Mouse (Mus musculus): Measurements from ENCODE around the gene Thoc2. TPM values are rescaled to one million over a fixed set of nuclear protein-coding genes. Genes with fewer than 3 reads are reported as not detected.

Gene Thoc2
- polyA plus RNA-seq, 1 experiment from 2014 or later = 110 TPM

DNA sequence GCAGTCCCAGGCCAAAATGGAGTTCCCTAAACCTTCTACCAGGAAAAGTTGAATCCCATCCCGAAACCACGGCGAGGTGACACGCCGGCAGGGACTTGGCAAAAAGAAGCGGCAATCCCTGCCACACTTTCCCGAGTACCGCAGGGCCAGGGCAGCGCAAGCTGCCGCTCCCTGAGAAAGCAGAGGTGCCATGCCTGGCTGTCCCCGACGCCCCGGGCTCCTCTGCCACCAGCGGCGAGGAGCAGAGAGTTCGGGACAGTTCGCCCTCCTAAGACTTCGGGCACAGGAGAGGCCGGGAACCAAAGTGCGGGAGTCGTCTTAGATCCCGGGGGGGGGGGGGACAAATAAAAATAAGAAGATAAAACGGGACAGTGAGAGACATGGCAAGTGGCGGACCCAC, 9.5 kb downstream of the Thoc2 start:
- 22% methylated on average over 24 of the region's 24 CpGs for WGBS
- peak overlapping the region; percentile 66 for H3K4me3 ChIP-seq (ENCODE audit: low read length)
- peak overlapping the region; percentile 76 for H3K9ac ChIP-seq (ENCODE audit: low read depth, low read length)
- H3K36me3 ChIP-seq (ENCODE audit: control insufficient read depth, insufficient read depth, low read length) = no peaks in the 10 kb centered on the region
- peak overlapping the region; percentile 48 for H3K4me2 ChIP-seq (replicated peaks; ENCODE audit: low read depth, low read length)
- no peaks in the 10 kb centered on the region for H3K9me3 ChIP-seq (ENCODE audit: control insufficient read depth, low read length)
- H3K4me1 ChIP-seq (ENCODE audit: control insufficient read depth, insufficient read depth, low read length) = no peaks in the 10 kb centered on the region
- peak overlapping the region; percentile 90 for H3K27ac ChIP-seq (ENCODE audit: low read depth, low read length)
- no peaks in the 10 kb centered on the region for H3K27me3 ChIP-seq (ENCODE audit: control insufficient read depth, insufficient read depth, low read length)
- peak; percentile 55 for ATAC-seq (ENCODE audit: low FRiP score, low TSS enrichment)

DNA sequence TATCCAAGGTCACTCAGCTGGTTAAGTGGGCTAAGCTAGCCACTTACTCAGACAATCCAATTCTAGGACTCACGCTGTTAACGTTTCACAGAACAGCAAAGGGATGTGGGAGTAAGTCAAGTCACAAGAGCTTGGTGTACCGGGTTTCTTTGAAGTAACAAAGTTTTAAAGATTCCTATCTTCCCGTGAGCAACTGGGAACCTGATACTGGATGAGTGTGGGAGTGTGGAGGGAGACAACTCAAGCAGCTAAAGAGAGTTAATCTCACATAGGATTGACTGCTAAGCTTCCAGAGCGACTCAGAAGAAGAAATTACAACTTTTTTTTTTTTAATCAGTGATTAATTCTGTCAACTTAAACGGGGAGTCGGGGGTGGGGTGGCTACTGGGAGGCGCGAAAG, 10.0 kb downstream of the Thoc2 start:
- no peaks in the 10 kb centered on the region for H3K9me3 ChIP-seq (ENCODE audit: control insufficient read depth, low read length)
- ATAC-seq (ENCODE audit: low FRiP score, low TSS enrichment) = peak; percentile 45; the same call in 1 of the 2 replicates
- peak overlapping the region; percentile 48 for H3K4me2 ChIP-seq (replicated peaks; ENCODE audit: low read depth, low read length)
- peak overlapping the region; percentile 66 for H3K4me3 ChIP-seq (ENCODE audit: low read length)
- H3K27ac ChIP-seq (ENCODE audit: low read depth, low read length) = no peak overlapping the region
- no peaks in the 10 kb centered on the region for H3K36me3 ChIP-seq (ENCODE audit: control insufficient read depth, insufficient read depth, low read length)
- no peaks in the 10 kb centered on the region for H3K4me1 ChIP-seq (ENCODE audit: control insufficient read depth, insufficient read depth, low read length)
- 20% methylated on average over 9 of the region's 9 CpGs for WGBS
- no peaks in the 10 kb centered on the region for H3K27me3 ChIP-seq (ENCODE audit: control insufficient read depth, insufficient read depth, low read length)
- H3K9ac ChIP-seq (ENCODE audit: low read depth, low read length) = peak overlapping the region; percentile 76; the same call in 1 of the 2 replicates

DNA sequence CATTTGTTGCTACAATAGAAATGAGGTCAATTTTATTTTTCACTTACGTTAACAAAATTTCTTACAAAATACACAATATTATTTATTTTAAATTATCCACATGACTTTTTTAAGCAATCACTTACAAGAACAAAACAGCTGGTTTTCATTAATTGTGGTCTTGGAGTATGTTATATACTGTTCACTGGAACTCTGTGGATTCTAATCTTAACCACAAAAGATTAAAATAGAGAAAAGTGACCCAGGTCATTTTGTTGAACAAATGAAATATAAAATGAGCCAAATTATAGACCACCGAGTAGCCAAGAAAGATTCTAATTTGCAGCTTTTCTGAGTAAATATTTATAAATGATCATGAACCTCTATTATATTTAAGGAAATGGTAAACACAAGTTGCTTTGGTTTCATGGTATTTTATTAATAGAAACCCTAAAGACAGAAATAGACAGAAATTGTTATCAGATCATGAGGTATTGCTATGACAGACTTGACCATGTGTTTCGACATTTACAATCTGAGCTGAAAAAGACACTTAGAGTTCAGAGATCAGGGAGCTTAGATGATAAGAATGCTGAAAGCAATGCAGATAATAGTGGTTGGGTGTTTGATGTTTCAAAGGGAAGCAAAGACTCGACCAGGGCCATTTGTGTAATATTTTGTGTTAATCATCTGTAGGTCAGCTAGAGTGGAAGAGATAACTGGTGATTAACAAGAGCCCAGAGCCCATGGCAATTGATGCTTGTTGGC, 35.5 kb downstream of the Thoc2 start:
- H3K27ac ChIP-seq (ENCODE audit: low read depth, low read length) = no peak overlapping the region
- H3K4me2 ChIP-seq (replicated peaks; ENCODE audit: low read depth, low read length) = no peak overlapping the region
- ATAC-seq (ENCODE audit: low FRiP score, low TSS enrichment) = no peak
- no peaks in the 10 kb centered on the region for H3K27me3 ChIP-seq (ENCODE audit: control insufficient read depth, insufficient read depth, low read length)
- H3K36me3 ChIP-seq (ENCODE audit: control insufficient read depth, insufficient read depth, low read length) = no peaks in the 10 kb centered on the region
- H3K4me1 ChIP-seq (ENCODE audit: control insufficient read depth, insufficient read depth, low read length) = no peaks in the 10 kb centered on the region
- 63% methylated on average over 4 of the region's 4 CpGs for WGBS
- no peak overlapping the region for H3K9ac ChIP-seq (ENCODE audit: low read depth, low read length)
- H3K9me3 ChIP-seq (ENCODE audit: control insufficient read depth, low read length) = no peaks in the 10 kb centered on the region
- no peak overlapping the region for H3K4me3 ChIP-seq (ENCODE audit: low read length)

DNA sequence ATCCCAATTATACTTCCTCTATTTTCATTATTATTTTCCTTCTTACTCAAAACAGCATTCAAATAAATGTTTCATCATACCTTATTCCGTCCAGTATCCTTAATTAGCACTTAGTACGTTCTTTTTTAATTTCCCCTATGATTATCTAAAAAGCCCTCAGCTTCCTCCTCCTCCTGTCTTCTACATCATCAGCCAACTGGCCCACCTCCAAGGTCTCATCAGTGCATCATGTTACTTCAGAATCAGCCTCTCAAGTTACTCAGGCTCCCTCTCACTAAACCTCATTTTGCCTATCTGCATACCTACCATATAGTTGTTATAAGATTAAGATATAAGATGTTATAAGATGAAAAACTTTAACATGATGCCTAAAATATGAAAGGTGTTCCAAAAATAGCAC, 43.9 kb downstream of the Thoc2 start:
- H3K4me3 ChIP-seq (ENCODE audit: low read length) = no peak overlapping the region
- no peaks in the 10 kb centered on the region for H3K4me1 ChIP-seq (ENCODE audit: control insufficient read depth, insufficient read depth, low read length)
- H3K4me2 ChIP-seq (replicated peaks; ENCODE audit: low read depth, low read length) = no peak overlapping the region
- no peak for ATAC-seq (ENCODE audit: low FRiP score, low TSS enrichment)
- no peak overlapping the region for H3K27ac ChIP-seq (ENCODE audit: low read depth, low read length)
- no peak overlapping the region for H3K9ac ChIP-seq (ENCODE audit: low read depth, low read length)
- no peaks in the 10 kb centered on the region for H3K27me3 ChIP-seq (ENCODE audit: control insufficient read depth, insufficient read depth, low read length)
- H3K36me3 ChIP-seq (ENCODE audit: control insufficient read depth, insufficient read depth, low read length) = no peaks in the 10 kb centered on the region; the same call in 1 of the 2 replicates
- H3K9me3 ChIP-seq (ENCODE audit: control insufficient read depth, low read length) = no peaks in the 10 kb centered on the region
- WGBS = 88% methylated on average over 2 of the region's 2 CpGs

DNA sequence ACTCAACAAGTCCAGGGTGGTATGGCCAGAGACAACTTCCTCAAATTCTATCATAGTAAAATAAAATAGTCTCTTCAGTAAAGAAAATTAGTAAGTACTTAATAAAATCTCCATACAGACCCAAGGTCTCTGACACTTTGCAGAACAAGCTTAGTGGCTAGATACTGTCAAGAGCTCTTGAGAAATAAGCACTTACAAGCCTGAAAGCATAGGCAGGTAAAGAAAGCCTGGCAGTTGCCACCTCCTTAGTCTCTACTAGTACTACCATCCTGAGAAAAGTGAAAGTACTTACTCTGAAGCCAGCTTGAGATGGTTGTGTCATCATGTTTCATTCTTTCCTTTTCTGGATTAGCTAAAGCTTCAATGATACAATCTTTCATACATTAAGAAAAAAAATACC, 82.7 kb downstream of the Thoc2 start:
- Histone ChIP-seq H3K4me2 (replicated peaks; ENCODE audit: low read depth, low read length) (no peak overlapping the region), H3K9ac (ENCODE audit: low read depth, low read length) (no peak overlapping the region), H3K4me1 (ENCODE audit: control insufficient read depth, insufficient read depth, low read length) (no peaks in the 10 kb centered on the region), H3K4me3 (ENCODE audit: low read length) (no peak overlapping the region), H3K9me3 (ENCODE audit: control insufficient read depth, low read length) (no peaks in the 10 kb centered on the region), H3K36me3 (ENCODE audit: control insufficient read depth, insufficient read depth, low read length) (peaks cover 7% of the 10 kb centered on the region; the same call in 1 of the 2 replicates), H3K27me3 (ENCODE audit: control insufficient read depth, insufficient read depth, low read length) (no peaks in the 10 kb centered on the region), H3K27ac (ENCODE audit: low read depth, low read length) (no peak overlapping the region)
- no peak for ATAC-seq (ENCODE audit: low FRiP score, low TSS enrichment)

DNA sequence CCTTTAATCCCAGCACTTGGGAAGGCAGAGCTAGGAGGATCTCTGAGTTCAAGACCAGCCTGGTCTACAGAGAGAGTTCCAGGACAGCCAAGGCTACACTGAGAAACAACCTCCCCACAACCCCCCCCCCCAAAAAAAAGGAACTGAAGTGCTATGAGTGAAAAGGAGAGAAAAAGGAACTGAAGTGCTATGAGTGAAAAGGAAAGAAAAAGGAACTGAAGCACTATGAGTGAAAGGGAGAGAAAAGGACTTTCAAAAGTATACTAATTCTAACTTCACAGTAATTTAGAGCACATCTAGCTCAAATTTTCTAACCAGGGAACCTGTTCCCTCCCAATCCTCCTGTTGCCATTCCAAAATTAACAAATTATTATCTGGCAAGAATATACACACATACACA, 114.9 kb downstream of the Thoc2 start:
- no peak overlapping the region for H3K9ac ChIP-seq (ENCODE audit: low read depth, low read length)
- H3K27me3 ChIP-seq (ENCODE audit: control insufficient read depth, insufficient read depth, low read length) = no peaks in the 10 kb centered on the region
- no peak overlapping the region for H3K4me2 ChIP-seq (replicated peaks; ENCODE audit: low read depth, low read length)
- no peak for ATAC-seq (ENCODE audit: low FRiP score, low TSS enrichment)
- no peaks in the 10 kb centered on the region for H3K36me3 ChIP-seq (ENCODE audit: control insufficient read depth, insufficient read depth, low read length)
- H3K4me1 ChIP-seq (ENCODE audit: control insufficient read depth, insufficient read depth, low read length) = no peaks in the 10 kb centered on the region
- H3K9me3 ChIP-seq (ENCODE audit: control insufficient read depth, low read length) = no peaks in the 10 kb centered on the region
- no peak overlapping the region for H3K4me3 ChIP-seq (ENCODE audit: low read length)
- H3K27ac ChIP-seq (ENCODE audit: low read depth, low read length) = no peak overlapping the region

DNA sequence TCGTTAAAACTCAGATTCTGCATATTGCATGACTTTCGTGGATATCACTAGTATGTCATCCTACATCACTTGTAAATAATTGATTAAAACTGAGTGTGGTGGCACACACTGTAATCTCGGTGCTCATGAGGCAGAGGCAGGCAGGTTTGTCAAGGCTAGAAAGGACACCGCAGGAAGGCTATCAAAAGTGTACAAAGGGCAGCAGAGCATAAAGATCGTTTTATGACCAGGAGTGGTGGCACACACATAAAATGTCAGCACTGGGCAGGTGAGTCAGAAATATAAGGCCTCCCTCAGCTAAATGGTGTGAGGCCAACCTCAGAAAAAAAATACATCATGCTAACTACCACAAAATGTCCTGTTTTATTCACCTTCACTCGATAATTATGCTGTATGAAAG, 127.2 kb downstream of the Thoc2 start:
- Histone ChIP-seq H3K4me3 (ENCODE audit: low read length) (no peak overlapping the region), H3K4me2 (replicated peaks; ENCODE audit: low read depth, low read length) (no peak overlapping the region), H3K27me3 (ENCODE audit: control insufficient read depth, insufficient read depth, low read length) (no peaks in the 10 kb centered on the region), H3K9ac (ENCODE audit: low read depth, low read length) (no peak overlapping the region), H3K9me3 (ENCODE audit: control insufficient read depth, low read length) (no peaks in the 10 kb centered on the region), H3K36me3 (ENCODE audit: control insufficient read depth, insufficient read depth, low read length) (no peaks in the 10 kb centered on the region; the same call in 1 of the 2 replicates), H3K27ac (ENCODE audit: low read depth, low read length) (no peak overlapping the region), H3K4me1 (ENCODE audit: control insufficient read depth, insufficient read depth, low read length) (no peaks in the 10 kb centered on the region)
- WGBS = 88% methylated on average over 6 of the region's 6 CpGs
- no peak for ATAC-seq (ENCODE audit: low FRiP score, low TSS enrichment)

Small RNAs within 50 kb of the gene (microRNA-seq; reads per million reads assigned to microRNA genes)
- not detected for gene Gm44490

Other genes starting within 250 kb of the Thoc2 start
- 19.8 and 23.7 TPM in 2 replicates for gene Xiap, start 139.0 kb upstream of the Thoc2 start, polyA plus RNA-seq (2014; fragmentation: Nextera tagmentation; extraction: Ambion mirVana)
- gene Stag2, start 228.6 kb upstream of the Thoc2 start, polyA plus RNA-seq (2014; fragmentation: Nextera tagmentation; extraction: Ambion mirVana) = 44.8 and 72.3 TPM in 2 replicates